Mouse (Mus musculus): ENCODE data around the gene Suco.

The Suco gene

DNA sequence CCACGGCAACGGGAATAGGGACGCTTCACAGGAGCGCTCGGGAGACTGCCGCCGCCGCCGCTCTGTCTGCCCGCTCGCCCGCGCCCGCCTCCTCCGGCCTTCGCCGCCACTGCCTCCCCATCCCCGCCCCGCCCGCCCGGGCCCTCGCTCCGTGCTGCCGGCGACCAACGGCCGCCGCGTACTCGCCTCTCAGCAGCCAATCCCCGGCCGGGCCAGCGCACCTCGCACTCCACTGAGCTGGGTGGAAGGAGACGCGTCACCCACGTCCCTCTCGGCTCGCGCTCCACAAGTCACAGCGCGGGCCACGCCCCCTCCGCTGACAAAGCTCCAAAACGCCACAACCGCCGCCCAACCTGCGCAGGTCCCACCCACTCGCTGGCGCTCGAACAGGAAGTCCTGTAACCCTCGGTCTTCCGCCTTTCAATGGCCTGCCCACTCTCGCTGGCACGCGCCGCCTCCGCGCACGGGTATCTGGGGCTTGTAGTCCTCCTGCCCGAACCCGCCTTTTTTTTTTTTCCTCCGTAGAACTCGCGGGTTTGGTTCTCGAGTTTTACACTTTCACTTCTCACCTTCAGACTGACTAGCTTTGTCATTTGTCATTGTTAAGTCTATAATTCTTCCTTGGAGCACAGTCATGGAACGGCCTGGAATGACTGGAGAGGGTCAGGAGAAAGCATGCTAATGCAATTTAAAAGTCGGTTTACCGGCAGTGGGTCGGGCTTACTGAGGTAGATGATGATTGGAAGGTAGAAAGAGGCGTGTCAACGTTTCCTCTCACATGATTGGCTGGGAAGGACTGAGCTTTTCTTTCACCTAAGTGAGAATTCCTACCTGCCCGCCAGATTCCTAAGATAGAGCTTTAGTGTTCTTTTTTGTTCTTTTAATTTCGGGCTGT lies at the start of gene Suco:
Gene Suco, minus strand, starts transcription at position 130 of the 895 bp plus-strand sequence.
- in situ Hi-C loops (cut with MboI; ENCODE audit: unreplicated experiment in 2 of 2): loop anchor here in 1 of 2 experiments (25.0 kb wide), 1 partner anchor 114 kb away; no protein-coding TSS in a partner anchor

DNA sequence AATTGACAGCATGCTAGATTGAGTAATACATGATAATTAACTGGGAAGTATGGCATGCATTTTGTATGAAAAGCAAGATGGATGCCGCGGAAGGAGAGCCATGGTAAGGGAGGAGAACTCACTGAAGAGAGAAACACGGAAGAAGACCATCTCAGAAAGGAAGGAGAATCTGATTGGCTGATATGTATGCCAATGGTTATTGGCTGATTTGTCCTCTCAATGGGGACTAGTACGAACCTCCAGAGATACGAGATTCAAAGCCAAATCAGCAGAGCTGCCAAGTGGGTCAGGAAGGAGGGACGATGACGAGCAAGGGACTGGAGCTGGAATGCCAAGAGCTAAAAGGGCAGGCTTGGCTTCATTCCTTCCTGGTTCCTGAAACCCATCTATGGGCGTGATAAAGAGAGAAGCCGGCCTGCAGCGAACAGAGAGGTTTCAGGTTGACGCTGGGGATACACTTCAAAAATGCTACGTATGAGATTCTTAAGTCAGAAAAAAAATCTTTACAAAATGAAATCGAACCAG lies 48.9 kb upstream of the Suco start:
- in situ Hi-C loops (cut with MboI; ENCODE audit: unreplicated experiment in 2 of 2): no loop called here

DNA sequence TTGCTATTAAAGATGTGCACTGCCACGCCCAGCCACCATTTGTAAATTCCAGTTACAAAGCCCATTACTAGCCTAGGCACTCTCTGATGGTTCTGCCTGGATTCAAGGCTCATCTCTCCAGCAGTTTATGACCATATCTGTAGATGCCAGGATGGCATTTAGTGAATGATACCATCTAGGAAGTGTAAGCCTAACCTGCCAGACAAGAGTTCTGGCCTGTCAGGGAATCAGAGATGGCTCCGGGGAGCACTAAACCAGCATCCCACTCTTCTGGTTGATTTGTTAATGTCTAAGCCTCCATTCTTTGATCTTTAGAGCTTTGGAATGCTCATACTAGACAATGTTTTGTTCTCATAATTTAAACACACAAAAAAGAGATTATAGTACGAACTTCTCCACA lies 47.8 kb upstream of the Suco start:
- in situ Hi-C loops (cut with MboI; ENCODE audit: unreplicated experiment in 2 of 2): no loop called here

DNA sequence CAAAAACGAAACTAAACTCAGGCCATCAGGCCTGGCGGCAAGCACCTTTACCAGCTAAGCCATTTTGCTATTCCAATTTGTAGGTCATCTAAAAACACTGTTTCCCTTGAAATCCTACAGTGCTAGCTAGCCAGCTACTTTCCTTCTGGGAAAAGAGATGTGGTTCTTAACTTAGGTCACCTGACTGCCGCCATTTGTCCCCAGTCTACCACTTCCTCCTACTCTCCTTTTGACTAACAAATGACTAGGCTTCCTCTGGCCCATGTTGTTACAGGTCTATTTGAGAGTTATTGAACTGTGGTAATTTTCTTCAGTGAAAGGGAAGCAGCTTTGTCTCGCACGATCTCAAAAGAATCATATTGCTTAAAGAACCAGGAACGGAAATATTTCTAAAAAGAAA lies 45.4 kb upstream of the Suco start:
- in situ Hi-C loops (cut with MboI; ENCODE audit: unreplicated experiment in 2 of 2): no loop called here

DNA sequence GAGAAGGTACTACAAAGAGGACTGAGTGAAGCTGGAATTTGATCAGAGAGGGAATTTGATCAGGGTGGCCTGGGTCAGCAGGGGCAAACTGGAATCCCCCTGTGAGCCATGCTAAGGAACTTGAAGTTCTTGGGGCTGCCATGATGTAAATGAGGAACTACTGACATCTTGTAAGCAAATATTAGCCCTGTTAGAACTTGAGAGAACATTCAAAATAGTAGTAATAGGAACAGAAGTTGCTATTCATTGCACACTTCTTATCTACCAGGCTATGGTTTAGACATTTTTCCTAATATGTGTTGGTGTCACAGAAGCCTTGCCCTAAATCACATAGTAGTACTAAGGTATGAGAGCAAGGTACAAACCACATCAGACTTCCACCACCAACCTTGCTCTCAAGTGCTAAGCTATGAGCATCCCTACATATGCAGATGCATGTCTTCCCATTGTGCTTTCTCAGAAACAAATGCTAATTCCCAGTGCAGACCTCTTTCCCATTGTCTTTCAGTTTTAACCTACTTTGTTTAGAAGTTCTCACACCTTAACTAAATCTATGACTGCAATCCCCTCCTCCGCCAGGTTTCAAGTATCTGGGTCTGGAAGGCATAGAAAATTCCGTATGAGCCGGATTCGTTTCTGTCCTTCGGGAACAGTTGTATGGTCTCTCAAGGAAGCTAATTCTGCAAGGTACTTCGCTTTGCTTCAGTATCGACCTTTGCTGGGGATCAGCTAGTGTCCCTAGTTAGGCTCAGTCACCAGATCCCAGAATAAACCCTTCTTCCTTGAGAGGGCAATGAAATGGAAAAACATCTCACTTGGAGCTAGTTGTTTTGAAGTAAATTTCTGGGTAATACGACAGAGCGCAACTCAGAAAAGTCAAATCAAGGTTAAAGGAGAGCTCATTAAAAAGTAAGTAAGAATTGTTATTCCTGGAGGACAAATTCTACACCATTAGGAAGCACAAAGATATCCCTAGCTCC lies 44.3 kb upstream of the Suco start:
- in situ Hi-C loops (cut with MboI; ENCODE audit: unreplicated experiment in 2 of 2): no loop called here

DNA sequence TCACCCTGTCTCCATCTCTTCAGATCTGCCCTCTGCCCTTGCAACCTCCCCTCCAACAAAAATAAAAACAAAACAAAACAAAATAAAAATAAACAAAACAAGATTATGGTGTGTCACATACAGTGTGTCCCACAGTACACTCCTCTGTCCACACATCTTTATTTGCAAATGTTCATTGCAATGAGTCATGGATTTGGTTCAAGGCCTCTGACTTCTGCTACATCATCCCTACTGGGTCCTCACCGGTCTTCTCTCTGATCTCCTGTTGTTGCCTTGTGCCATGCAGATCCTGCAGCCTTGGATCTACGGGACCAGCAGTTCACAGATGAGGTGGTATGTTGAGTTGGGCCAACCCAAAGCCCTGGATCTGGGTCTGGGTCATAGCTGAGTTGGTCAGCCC lies 43.1 kb upstream of the Suco start:
- in situ Hi-C loops (cut with MboI; ENCODE audit: unreplicated experiment in 2 of 2): no loop called here

DNA sequence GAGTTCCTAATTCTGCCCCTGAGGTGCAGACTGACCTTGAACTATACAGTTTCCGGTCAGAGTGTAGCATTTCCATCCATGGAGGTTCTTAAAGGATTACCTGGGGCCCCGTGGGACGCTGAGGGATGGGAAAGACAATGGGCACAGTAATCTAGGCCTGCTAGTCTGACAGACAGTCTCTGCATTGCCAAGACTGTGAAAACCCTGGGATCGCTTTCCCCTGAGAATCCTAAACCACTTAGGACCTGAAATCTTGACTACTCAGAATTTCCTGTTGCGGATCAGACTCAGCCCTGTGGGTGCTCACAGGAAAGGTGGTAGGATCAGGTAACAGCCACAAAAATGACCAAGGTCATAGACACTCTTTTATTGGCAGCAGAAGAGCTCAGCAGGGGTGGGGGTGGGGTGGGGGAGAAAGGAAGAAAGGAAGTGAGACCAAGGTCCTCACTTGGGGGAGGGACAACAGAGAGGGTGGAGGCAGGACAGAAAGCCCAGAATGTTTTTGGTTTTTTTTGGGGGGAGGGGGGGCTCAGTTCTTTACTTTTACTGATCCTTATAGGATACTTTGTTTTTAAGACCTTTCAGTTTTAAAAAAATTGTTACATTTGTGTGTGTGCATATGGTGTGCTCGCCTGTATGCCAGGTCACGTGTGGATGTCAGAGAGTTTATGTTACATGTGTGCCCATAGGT lies 42.3 kb upstream of the Suco start:
- in situ Hi-C loops (cut with MboI; ENCODE audit: unreplicated experiment in 2 of 2): no loop called here

DNA sequence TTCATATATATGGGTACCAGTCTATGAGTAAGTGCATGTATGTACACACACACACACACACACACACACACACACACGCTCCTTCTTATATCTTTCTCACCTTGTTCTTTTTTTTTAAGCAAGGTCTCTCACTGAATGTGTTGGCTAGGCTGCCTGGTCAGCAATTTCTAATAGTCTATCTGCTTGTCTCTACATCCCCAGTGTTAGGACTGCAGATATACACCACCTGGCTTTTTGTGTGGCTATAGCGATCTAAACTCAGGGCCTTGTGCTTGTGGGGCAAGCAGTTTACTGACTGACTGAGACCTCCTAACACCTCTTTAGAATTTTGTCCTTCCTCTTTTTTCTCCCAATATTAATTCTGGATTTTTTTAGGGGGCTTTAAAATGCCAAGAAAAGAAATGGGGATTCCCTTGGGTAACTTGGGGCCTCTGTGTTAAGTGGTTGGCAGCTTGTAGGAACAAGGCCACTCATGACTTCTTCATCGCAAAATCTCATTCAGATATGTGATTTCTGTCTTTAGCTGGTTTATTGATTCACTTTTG lies 41.5 kb upstream of the Suco start:
- in situ Hi-C loops (cut with MboI; ENCODE audit: unreplicated experiment in 2 of 2): no loop called here

DNA sequence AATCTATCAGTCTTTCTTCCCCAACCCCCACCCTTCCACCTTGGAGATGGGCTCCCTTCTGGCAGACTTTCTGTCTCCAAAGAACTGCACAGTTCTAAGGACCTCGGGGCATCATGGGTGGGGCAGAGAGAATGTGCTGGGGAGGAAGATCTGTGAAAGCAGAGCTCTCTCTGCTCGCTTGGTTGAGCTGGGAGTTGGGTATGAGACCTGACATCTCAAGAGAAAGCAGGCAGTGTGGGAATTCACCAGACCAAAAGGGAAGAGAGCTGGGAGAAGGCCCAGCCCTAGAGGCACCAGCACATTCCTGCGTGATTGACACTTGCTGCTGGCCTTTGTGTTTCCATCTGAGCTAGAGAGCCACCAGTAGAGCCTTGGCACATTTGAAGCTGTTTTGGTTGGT lies 39.6 kb upstream of the Suco start:
- in situ Hi-C loops (cut with MboI; ENCODE audit: unreplicated experiment in 2 of 2): no loop called here

DNA sequence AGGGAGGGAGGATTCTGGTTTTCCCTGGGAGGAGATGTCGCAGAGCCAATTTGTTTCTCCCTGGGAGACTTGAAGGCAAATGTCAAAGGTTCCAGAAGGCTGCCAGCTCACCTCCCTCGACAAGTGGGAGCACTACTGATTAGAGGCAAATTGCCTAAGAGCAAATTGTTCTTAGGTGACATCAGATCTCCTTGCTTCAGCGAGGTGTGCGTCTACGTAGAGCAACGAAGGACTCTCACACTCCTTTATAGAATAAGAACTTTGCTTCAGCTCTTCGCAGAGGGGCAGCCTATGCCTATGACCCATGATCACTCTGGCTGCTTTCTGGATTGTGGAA lies 37.1 kb upstream of the Suco start:
- in situ Hi-C loops (cut with MboI; ENCODE audit: unreplicated experiment in 2 of 2): no loop called here

DNA sequence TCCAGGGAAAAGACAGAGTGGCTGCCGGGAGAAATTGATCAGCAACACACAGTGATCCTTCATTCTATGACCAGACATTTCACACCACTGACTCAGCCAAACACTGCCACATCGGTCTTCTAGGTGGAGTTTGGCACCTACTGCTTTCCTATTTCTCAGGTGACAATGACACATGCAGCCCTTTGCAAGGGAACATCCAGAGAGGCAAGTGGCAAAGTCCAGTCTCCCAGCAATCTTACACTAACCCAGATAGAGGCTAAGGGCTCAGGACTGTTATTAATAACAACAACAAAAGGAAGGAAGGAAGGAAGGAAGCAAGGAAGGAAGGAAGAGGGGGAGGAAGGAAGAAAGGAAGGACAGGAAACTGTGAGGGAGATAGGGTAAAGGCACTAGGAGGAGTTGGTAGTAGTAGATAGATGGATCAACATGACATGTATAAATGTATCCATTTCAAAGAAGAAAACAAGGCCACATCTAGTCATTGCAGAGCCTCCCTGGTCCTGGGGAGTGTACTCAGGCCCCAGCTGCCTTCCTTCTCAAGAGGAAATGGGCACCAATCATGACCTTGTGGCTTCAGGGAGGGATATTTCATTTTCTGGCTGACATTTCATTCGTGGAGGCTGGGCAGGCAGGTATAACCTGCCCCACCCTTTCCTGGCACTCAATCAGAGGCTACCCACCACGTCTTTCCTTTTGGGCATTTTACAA lies 36.6 kb upstream of the Suco start:
- in situ Hi-C loops (cut with MboI; ENCODE audit: unreplicated experiment in 2 of 2): no loop called here

DNA sequence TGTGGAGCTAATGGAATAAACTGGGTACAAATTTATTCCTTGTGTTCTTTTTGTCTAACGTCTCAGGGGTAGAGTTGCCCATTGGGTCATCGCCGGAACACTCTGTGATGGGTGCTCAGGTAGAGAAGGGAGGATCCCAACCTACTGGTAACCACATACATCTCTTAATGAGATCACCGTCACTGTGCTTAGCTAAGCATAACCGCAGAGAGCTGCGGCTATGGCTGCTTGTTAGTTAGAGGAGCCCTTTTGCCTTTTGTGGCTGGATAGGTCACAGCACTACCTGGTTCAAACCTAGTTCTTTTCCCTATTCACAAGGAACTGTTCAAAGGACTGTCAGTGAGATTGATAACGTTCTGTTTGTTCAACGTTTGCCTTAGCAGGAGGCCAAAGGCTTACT lies 32.6 kb upstream of the Suco start:
- in situ Hi-C loops (cut with MboI; ENCODE audit: unreplicated experiment in 2 of 2): no loop called here

DNA sequence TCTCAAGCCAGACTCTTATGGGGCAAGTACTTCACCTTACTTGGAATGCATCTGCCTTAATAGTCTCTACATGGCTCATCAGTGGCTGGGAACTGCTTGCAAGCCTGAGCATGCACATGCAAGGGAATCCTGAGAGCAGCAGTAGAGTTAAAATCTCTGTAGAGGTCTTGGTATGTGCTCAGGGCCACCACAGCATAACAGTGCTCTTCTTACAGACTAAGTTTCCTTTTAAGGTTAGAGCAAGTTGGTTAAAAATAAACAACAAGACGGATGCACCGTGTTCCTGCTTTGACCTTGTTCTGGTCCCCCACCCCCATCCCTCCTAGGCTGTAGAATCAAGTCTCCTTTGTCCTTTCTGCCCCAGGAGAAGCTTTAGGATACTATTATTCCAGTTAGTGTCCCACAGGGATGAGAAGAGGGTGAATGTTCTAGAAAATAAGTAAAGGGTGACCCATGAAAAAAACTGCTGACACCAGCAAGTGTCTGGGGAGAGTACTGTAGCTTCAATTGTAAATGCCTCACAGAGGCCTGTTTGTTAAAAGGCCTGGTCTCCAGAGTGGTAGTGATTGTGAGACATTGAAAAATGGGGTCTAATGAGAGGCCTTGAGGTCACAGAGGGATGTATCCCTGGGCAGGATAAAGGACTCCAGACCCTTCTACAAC lies 31.4 kb upstream of the Suco start:
- in situ Hi-C loops (cut with MboI; ENCODE audit: unreplicated experiment in 2 of 2): no loop called here

DNA sequence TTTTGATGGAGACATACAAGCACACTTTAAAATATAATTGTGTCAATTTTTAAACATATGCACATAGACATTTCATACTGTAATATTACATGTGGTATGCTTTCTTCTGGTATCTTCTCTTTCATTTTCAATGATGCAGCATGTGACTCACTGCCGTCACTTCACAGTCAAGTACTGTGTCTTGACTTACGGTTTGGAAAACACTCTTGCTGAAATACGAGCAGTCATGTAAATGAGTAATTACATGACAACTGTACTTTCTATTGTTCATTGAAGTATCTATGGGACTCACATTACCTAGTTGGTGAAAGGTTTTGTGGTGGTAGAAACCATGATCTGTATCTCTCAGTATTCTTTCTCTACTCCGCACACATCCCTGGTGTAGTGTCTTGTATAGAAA lies 30.6 kb upstream of the Suco start:
- in situ Hi-C loops (cut with MboI; ENCODE audit: unreplicated experiment in 2 of 2): no loop called here

DNA sequence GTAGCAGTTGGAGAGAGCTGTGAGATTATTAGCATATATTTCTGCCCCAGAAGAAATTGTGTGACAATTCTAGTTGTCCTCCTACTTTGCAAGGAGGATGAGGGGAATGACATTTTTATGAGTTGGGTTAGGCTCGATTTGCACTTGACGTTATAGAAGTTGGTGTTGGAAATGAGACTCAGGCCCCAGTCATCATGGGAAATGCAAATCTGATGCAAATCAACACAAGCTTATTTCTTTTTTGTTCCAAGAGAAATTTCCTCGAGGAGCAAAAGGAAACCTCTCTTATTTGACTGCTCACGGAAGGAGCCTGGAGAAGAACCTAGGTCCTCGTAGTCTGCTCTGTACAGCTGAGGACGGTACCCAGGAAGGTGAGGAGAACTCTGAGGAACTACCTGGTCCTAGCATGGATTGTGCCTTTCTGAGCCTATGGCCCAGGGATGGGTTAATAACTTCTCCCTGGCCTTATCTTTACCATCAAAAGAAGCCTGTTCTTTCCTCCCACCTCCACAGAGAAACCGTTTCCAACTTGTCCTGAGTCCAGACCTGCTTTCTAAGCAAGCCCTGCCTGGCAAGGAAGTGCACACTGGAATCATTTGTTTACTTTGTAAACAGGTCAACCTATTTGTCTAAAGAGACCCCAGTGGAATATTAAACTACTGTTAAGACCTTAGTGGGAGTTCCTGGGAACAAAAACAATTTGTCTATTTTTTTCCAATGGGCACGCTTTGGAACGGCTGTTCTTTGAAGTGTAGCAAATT lies 26.4 kb upstream of the Suco start:
- in situ Hi-C loops (cut with MboI; ENCODE audit: unreplicated experiment in 2 of 2): no loop called here

DNA sequence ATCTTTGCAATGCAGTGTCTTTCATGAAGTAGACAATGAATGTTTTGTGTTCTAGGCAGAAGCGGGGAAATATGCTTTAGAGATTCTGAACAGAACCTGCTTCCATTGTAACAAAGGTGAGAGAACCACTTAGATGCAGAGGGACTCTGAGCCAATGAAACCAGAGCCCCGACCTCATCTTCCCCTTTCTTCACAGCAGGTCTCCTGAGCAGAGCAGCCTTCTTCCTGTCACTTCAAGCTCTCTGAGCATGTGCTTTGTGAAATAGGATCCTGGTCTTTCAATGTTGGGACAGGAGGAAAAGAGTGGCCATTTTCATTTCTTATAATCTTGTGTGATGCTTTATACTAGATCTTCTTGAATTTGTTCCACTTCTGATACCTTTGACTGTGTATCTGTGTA lies 23.6 kb upstream of the Suco start:
- in situ Hi-C loops (cut with MboI; ENCODE audit: unreplicated experiment in 2 of 2): no loop called here

DNA sequence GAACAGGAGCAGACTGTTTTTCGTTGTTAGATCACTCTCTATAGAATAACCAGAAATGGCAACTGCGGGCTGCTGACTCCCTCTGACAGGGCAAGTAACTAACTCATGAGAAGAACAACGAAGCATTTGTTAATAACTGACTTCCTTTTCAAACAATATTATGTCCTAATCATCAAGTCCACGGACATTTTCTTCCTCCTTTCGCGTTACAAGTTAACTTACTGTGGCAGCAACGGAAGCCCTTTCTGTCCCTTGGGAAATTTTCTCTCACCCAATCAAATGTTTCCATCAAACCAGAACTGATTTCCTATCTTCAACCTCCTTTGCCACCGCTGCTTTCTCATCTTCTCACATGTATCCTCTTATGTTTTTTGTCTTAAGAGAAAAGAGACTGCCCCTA lies 20.8 kb upstream of the Suco start:
- in situ Hi-C loops (cut with MboI; ENCODE audit: unreplicated experiment in 2 of 2): loop anchor here in 1 of 2 experiments (25.0 kb wide), 1 partner anchor 135 kb away; no protein-coding TSS in a partner anchor

DNA sequence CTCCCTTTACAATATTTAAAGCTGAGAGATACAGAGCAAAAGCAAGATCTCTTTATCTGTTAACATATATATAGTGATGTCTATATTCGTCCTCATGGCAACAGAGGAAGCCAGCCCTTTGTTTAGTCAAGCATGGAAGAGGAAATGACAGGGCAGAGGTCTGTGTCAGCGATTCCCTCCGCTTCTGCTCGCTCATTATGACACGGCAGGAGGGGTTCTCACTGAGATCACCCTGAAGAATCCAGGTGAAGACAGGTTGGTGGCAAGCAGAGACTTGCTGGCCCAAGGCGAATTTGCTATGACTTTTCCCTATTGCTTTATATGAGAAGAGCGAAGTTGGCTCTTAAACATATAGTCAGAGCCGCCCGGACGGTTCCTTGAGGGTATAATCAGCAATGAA lies 19.6 kb upstream of the Suco start:
- in situ Hi-C loops (cut with MboI; ENCODE audit: unreplicated experiment in 2 of 2): loop anchor here in 1 of 2 experiments (25.0 kb wide), 1 partner anchor 134 kb away; no protein-coding TSS in a partner anchor

All from v-Abl transformed pro-B cells (cell line).